Mouse (Mus musculus): ENCODE measurements at regions not wholly inside any gene's neighbourhood (a gene's known extent, or its start where the extent isn't known, plus 50 kb on each side); places are given as distances from the start of the nearest gene placed in this dataset.

DNA sequence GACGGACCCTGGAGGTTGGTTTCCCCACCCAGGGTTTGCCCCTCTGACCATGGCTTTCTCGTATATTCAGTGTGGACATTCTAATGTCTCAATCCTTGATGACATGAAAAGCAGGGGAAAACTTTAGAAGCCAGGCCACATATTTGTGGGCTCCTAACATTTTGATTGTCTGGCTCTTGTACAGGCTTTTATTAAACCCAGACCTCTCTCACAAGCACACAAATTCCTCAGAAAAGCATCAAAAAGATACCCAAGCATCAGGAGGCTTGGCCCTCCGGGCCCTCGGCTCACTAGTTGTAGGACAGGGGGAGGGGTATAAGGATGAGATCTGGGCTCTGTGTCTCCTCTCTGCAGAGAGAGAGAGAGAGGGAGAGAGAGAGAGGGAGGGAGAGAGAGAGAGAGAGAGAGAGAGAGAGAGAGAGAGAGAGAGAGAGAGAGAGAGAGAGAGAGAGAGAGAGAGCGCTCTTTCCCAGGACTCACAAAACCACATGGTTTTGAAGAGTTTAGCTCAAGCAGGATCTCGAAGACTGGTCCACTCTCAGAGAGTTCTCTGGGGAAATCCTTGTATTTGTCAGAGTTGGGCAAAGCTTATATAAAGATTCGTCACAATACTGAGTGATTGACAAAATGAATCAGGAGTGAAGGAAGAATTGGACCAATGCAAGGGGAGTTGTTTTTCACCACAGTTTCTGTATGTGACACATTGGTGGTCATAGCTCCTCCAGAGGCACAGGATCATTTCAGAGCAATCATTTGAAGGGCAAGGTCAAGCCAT is 167.2 kb upstream of the Cxcl12 start:
- DNase-seq, result no peak

DNA sequence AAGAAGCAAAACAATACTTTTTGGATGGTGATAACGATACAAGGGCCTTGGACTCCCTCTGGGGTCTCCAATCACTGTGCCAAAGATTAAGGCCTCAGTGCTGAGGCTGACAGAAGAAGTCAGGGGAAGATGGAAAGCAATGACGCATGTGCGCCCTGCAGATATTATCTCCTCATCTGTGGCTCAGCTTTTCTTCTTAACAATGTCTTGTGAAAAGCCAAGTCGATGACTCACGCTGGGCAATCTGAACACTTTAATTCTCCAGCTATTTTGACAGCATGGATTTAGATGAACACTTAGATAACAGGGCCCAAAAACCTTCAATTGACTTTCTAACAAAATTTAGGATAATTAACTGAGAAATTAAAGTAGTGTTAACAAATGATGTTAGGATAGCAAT is 155.7 kb upstream of the Cxcl12 start:
- DNase-seq, result no peak

DNA sequence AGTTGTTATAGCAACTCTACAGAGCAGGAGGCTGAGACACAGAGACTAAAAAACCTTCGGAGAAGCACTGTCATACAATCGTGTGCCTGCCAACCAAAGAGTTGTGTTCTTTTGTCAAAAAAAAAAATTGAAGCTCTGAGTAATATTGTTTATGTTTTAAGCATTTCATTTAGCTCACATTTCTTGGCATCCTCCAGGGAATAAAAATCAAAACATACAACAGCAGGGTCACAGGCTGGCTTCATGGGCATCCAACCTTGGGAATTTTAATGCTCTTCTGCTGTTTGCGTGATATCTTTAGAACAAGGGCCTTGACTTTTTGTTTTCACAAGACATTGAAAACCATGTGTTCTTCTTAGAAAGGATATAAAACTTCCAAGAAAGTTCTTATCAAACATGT is 152.9 kb upstream of the Cxcl12 start:
- no peak for DNase-seq

DNA sequence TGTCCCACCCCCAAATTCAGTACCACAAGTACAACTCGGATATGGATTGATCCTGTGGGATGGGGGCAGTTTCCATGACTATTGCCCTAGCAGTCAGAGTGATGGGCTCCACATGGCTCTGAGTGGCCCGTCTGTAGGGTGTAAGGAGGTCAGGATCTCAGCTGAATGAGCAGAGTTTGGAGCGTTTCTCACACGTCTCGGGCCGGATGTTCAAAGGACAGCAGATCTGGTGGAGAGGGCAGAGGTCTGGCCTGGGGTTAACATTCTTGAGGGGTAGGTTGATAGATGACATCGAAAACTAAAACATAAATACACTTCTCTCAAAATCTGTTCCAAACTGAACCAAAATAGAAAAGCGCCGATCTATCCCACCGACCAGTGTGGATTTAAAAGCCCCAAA is 146.5 kb upstream of the Cxcl12 start:
- peak; percentile 50 to 66 for DNase-seq

DNA sequence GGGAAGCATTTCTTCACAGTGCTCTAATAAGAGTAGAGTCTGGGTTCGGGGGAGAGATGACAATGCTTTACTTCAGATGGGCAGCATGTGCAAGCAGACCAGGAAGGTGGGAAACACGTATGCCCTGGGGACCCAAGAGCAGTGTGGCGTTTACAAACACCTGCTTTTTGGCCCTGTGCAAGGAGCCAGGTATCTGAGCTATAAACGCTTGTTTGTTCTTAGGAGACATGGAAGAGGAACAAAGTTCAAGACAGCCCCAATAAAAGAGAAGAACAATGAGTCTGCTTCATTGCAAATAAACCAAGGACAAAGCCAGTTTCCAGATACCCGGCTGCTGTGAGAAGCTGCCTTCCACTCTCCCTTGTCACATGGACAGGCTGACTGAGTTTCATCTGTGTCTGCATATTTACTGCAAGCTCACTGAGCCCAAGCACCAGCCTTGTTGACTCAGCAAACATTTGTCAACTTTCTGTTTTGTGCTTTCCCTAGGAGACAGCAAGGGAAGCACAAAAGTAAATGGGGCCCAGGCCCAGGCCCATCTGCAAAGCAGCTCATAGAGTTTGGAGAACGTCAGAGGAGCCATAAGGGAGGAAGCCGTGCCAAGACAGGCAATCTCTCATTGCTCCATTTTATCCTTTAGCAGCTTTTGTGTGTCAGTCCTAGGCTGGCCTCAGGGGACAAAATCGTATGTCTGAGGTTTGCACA is 136.1 kb upstream of the Cxcl12 start:
- DNase-seq, result peak; percentile 34 to 59

DNA sequence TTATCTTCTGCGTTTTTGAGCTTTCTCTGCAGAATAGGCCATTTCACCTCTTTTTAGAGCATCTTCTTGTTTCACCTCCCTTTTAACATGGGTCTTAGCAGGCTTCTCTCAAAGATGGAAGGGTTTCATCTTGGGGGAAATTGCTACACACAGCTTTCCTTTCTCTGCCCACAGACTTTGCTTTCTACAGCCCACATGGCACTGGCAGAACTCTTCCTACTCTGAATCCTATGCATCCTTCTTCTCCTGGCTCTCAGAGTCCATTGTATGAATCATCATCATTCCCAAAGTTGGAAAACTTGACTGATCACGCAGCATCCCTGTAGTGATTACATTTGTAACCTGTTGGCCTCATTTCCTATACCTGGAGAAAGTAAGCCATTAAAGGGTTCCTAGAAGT is 124.6 kb upstream of the Cxcl12 start:
- no peak for DNase-seq

DNA sequence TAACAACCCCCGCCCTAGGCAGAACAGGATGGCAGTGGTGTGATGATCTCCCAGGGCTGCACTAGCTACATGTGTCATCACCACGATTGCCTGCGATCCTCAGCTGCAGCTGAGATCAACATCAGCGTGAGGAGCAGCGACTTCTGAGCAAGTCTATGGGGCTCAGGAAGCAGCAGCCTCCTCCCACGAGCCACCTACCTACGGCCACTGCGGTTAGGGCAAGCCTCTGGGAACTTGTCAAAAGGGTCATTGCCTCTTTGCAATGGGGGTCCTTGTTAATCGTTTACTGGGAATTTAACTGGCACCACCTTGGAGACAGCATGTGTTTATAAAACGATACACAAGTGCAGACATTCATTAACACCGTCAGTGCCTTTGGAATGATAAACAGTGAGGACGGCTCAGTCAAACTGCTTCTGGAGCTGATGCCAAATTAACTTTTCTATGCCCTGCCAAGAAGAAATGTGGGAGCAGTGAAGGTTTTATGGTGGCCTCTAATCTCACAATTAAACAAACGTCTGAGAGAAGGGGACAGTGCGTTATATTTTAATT is 118.8 kb upstream of the Cxcl12 start:
- DNase-seq, result peak; percentile 27 to 50

DNA sequence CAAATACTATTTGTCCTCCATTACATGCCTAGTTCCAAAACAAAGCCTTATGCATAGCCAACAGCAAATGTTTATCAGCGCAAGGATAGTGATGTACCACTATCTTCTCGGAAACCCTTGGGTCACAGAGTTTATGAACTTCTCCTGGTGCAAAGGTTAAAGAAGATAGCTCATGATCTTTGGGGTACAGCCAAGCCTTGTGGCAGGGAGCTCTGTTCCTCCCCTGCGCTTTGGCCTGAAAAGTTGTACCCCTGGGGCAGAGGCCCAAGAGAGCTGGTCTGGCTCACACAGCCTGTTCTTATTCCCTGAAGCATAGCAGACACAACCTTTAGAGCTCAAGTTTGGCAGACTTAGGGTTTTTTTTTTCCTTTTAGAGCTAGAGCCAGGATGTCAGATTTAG is 107.6 kb upstream of the Cxcl12 start:
- no peak for DNase-seq

DNA sequence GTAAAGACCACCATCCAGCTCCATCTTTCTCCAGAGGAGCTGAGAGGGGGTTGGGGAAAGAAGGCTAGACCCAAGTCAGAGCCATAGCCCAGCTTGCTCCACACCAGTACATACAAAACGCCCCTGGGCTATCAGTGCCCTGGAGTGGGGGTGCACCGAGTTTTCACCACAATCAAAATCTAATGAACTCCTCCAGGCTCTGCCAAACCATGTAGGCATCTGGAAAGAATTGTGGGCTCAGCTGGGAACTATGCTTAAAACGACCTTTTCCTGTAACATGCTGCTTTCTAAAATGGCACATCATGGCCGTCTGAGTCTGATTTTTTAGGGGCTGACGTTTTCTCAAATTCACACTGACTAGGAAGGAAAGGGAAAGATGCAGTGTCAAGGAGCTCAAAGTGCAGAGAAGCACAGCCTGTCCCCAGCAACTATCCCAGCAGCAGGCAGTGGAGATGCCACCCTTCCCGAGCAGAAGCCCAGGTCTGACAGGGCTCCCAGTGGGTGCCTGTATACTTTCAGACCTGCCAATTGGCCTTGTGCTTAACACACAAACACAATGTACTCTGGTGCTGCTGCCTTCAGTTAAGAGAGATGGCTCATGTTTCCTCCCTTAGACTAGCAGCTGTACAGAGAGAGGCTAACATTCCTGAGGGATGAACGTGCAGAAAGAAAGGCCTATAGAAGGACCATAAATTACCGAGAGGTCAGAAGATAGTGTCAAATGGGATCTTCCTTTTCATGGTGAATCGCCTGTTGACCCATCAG is 100.6 kb upstream of the Cxcl12 start:
- DNase-seq, result no peak

DNA sequence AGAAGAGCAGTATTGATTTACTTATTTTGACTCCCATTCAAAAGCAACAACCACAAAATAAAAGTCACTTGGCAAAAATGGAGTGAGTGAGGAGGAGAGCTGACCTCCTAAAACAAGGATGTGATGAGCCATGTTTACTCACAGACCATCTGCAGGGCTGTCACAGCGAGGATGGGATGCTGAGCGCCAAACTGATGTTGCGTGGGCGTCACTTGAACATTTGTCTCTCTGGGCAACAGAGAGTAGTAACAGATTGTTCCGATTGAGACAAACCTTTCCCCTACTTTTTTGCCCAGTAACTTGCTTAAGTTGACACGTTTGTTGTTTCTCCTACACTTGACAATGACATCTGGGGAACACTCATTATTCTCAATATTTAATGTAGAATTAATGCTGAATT is 97.0 kb upstream of the Cxcl12 start:
- DNase-seq, result peak in 1 of 2 experiments; percentile 43

DNA sequence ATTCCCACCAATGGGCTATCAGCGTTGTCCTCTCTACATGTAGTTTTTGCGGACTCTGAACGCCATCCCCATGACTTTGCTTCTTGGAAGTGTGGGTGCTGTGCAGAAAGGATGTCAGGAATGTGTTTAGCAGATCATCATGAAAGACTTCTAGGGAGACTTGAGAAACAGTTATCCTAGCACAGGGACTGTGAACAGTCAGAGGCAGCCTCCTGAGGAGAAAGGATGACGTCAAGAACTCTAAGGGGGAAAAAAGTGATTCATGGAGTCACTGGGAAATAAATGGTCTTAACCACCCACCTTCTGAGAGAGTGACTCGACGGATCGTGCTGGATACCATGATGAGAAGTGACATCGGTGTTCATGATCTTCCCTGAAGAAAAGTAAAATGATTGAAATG is 96.5 kb upstream of the Cxcl12 start:
- DNase-seq, result no peak

DNA sequence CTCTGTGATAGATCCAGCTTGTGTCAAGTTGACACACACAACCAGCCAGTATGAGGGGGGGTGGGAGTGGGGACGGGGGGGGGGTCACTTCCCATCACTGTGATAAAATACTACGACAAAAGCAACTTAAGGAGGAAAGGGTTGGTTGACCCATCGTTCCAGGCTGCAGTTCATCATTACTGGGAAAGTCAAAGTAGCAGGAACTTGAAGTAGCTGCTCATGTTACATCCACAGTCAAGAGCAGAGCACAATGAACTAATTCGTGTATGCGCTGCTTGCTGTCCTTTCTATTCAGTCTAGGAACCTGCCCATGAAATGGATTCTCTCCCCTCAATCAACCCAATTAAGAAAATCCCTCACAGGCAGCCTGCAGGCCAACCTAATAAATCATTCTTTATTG is 88.8 kb upstream of the Cxcl12 start:
- DNase-seq, result no peak

DNA sequence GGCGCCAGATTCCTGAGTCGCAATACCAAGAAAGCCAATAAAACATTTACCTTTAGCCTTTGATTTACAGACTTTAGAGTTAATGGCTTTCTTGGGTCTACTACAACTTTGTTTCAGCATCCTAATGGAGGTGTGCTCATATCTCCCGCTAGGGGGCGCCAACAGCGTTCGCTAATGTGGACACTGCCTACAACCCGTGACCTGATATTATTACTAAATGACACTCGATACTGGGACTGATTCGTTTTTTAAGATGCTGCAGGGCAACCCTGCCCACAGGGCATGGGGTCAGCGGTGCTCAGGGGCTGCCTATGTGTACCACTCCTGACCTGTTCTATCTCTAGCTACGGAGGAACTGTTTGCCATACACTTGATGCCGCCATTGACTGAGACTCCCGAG is 87.4 kb upstream of the Cxcl12 start:
- DNase-seq, result peak; percentile 66 to 73

DNA sequence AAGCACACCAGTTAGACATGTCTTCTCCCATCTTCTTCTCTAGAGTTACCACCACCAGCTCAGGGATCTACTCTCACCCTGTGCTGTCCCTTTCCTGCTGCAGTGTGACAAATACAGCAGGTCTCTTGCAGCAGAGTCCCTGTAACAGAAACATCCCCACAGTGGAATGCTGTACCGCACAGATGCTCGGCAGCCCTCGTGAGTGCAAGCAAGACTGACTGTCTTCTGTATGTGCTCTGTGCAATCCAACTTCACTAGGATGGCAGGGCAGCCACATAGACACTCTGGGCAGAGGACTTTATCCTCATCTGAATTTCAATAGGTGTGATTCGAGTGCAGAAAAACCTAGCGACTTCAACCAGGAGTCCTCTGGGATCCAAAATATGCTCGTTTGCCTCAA is 84.1 kb upstream of the Cxcl12 start:
- no peak for DNase-seq

DNA sequence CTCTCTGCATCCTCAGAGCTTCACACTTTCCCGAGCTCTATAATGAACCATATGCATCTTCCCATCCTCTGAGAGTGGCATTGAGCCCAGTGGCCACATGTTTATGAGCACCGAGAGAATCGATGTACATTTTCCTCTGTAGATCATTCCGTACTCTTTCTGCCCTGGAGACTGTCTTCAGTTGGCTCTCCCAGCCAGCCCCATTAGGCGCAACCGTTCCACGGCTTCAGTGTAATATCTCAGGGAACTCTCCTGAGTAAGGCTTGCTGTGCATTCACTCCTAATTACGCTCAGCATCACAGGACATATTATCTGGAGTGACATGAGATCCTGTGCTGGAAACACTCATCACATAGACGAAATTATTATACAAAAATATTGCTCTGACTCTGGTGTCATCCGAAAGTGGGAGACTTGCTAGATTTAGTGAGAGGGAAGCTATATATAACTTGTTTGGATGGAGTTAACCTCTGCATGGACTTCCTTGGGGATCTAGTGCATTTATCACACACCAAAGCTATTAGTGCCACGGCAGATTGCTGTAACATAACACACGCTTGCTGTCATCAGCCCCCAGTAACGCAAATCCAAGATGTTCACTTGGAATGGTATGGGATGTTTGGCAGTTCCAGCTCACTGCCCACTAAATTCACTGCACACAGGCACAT is 83.4 kb upstream of the Cxcl12 start:
- DNase-seq, result no peak

DNA sequence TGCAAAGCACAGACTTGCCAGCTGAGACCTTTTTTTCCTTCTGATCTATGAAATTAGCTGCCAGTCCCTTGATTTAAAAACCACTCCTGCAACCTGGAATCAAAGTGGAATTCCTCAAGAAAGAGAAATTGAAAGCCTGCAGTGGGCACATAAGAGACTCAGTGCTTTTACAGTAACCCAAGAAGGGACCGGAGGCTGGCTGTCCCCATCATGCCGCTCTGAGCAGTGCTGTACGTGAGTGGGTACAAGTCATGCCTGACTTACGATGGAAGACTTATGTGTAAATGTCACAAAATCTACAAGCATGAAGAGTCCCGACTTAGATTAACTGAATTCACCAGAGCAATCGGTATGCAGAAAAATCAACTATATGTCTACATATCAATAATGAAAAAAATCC is 73.6 kb upstream of the Cxcl12 start:
- DNase-seq, result no peak

DNA sequence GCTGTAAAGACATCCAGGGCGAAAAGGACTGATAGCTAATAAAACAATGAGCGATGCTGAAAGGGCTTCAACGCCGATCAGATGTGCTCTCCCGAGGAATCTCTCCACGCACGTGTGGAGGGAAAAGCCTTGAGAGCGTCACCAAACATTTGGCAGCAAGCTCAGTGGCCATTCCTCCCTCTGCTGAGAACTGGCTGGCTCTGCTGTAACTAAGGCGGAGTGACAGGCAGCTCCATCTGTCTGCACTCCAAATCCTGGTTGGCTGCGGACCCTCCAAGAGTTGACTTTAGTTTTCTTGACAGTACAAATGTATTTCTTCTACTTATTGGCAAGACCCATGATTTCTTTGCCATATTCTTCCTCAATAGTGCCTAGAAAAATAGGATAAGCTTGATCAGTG is 68.5 kb upstream of the Cxcl12 start:
- peak in 1 of 2 experiments; percentile 24 for DNase-seq

DNA sequence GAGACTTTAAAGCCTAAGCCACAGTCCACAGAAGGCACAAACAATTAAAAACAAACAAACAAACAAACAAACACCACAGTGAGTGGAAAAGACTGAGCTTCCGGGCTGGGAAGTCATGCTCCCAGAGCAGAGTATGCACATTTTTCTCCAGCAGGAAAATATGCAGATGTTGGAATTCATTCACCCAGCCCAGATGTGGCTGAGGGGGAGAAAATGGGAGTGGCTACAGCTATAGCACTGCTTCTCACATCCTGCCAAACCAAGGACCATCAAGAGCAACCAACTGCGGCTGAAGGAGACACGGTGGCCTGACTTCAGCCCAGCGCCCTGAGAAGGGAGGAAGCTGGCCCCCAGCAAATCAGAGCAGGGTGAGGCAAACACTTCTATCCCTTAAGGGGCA is 65.6 kb upstream of the Cxcl12 start:
- peak; percentile 29 to 38 for DNase-seq

DNA sequence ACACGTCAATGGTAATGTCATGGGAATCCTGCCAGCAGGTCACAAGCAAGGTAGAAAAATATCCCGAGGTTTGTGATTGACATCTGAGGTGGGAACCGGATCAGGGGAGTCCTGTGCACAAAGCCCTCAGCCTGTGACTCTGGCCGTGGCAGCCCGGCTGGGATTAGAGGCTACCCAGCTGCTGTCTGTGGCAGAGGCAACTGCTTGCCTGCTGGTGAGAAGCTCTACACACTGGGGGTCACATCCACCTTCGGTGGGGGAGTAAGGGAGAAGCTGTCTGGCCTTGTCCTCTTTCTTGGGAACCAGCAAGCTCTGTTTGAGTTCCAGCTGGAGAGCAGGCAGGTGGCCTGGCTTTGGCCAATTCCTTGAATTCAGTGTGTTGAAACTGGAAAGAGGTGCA is 64.3 kb upstream of the Cxcl12 start:
- peak in 1 of 2 experiments; percentile 13 for DNase-seq

DNA sequence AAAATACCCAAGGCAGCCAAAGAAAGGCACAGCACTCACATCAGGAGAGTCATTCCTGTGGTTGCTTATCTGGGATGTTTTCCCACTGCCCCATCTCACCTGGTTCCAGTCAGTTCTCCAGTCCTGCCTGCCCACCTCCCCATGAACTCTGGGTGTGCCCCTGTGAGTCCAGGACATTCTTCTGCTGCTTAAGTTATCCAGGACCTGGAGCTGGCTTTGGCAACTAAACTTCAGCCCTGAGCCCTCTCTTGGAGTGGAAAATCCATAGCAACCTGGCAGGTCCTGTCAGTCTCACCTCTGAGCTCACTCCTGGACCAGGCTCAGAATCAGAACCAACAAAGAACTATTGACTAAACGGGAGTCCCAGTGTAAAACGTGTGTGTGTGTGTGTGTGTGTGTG is 63.9 kb upstream of the Cxcl12 start:
- DNase-seq, result no peak

DNA sequence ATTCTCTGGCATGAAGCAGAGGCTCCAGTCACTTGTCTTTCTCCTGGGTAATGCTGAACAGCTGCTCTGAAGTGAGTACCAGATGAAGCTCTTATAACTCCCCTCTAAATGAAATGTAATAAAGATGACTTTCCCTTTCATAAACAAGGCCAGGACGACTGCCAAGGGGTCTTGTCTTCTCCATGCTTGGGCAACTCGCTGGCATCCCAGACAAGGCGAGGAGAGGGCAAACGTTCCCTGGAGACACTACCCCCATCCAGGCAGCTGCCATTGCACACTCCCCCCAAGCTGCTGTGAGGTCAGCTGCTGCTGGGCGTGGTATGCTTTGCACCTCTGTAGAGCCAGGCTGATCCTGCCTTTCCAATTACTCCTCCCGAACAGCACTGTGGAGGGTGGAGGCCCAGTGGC is 63.1 kb upstream of the Cxcl12 start:
- peak; percentile 44 to 56 for DNase-seq

DNA sequence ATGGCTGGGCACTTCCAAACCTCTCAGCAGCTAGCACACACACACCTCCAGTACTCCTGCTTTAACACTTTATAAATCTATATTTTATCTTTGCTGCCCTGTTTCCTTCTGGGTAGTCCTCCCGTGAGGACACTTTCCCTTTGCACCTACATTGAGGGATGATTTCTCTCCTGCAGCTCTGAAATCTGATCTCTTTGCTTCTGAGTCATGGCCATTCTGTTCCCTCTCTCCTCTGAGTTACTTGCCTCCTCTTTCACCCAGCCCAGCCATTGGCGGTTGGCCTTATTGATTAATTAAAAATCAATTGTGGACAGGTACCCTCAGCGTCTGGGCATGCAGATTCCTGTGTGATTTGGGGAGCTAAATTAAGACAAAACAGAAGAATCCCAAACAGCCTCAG is 58.0 kb upstream of the Cxcl12 start:
- no peak for DNase-seq

DNA sequence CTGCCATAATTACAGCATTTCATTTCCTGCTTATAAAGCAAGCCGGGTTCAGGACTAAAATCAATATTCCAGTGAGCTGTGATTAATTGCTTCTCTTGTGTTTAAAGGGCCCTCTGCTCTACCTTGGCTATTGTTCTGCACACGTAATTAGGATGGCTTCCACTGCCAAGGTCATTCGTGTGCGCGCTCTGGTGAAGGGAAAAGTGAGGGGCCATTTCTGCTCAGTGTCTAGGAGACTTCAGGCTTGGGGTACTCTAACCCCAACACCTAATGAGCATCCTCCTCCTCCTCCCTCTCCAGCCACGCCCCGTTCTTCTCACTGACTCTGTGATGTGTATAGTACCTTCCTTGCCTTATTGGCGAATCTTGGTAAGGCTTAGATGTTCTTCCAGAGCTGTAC is 53.5 kb upstream of the Cxcl12 start:
- no peak for DNase-seq
